Mouse (Mus musculus): ENCODE results near the gene Ecel1. TPM values are rescaled to one million over a fixed set of nuclear protein-coding genes. Genes with fewer than 3 reads are reported as not detected.

Ecel1 gene
- 0.90 and 0.92 TPM in 2 replicates for polyA plus RNA-seq (2015; fragmentation: Nextera tagmentation; extraction: Ambion mirVana)

GRCm38 (mm10) chr1:87156199-87156587 lies at the start of gene Ecel1:
TSS of gene Ecel1 (minus strand) at chr1:87156521.

GRCm38 (mm10) chr1:87204465-87204864 lies 48.1 kb upstream of the Ecel1 start, which contains the start of gene Chrng:
TSS of gene Chrng (plus strand) at chr1:87204657.

GRCm38 (mm10) chr1:87190429-87190828 lies 34.1 kb upstream of the Ecel1 start, which contains the start of gene Chrnd:
TSS of gene Chrnd (plus strand) at chr1:87190607.

GRCm38 (mm10) chr1:87183013-87183412 lies 26.7 kb upstream of the Ecel1 start, which contains the start of gene Prss56:
TSS of gene Prss56 (plus strand) at chr1:87183313.

GRCm38 (mm10) chr1:87124673-87125072 lies 31.6 kb downstream of the Ecel1 start, which contains the start of gene Akp3:
TSS of gene Akp3 (plus strand) at chr1:87124973.

GRCm38 (mm10) chr1:87101411-87101810 lies 54.9 kb downstream of the Ecel1 start, which contains the start of gene Alpi:
TSS of gene Alpi (minus strand) at chr1:87101606.

Other genes starting within 250 kb of the Ecel1 start
- gene Alppl2, start 66.6 kb downstream of the Ecel1 start, polyA plus RNA-seq (2015; fragmentation: Nextera tagmentation; extraction: Ambion mirVana) = 0.08 and 0.10 TPM in 2 replicates
- not detected in 2 replicates for gene Alpi, start 54.9 kb downstream of the Ecel1 start, polyA plus RNA-seq (2015; fragmentation: Nextera tagmentation; extraction: Ambion mirVana)
- gene Akp3, start 31.5 kb downstream of the Ecel1 start, polyA plus RNA-seq (2015; fragmentation: Nextera tagmentation; extraction: Ambion mirVana) = not detected in 2 replicates
- gene Prss56, start 26.8 kb upstream of the Ecel1 start, polyA plus RNA-seq (2015; fragmentation: Nextera tagmentation; extraction: Ambion mirVana) = not detected in 2 replicates
- gene Chrnd, start 34.1 kb upstream of the Ecel1 start, polyA plus RNA-seq (2015; fragmentation: Nextera tagmentation; extraction: Ambion mirVana) = not detected in 2 replicates
- 0.05 TPM in 1 of 2 replicates, not detected in the other for gene Chrng, start 48.1 kb upstream of the Ecel1 start, polyA plus RNA-seq (2015; fragmentation: Nextera tagmentation; extraction: Ambion mirVana)
- 88.2 and 88.3 TPM in 2 replicates for gene Eif4e2, start 57.4 kb upstream of the Ecel1 start, polyA plus RNA-seq (2015; fragmentation: Nextera tagmentation; extraction: Ambion mirVana)
- 4.4 and 5.2 TPM in 2 replicates for gene Efhd1, start 107.8 kb upstream of the Ecel1 start, polyA plus RNA-seq (2015; fragmentation: Nextera tagmentation; extraction: Ambion mirVana)
- 25.3 and 26.4 TPM in 2 replicates for gene Gigyf2, start 170.5 kb upstream of the Ecel1 start, polyA plus RNA-seq (2015; fragmentation: Nextera tagmentation; extraction: Ambion mirVana)
- 0.38 and 0.44 TPM in 2 replicates for gene Kcnj13, start 238.2 kb upstream of the Ecel1 start, polyA plus RNA-seq (2015; fragmentation: Nextera tagmentation; extraction: Ambion mirVana)